Mouse (Mus musculus) limb, embryonic 12.5 days (tissue): ENCODE measurements around the gene Speer1. TPM values are rescaled to one million over a fixed set of nuclear protein-coding genes. Genes with fewer than 3 reads are reported as not detected.
"Not testable (repeated sequence)": the region's sequence is repeated elsewhere in the genome, so short reads cannot be mapped to it uniquely, and the experiment has no call there.

ENCODE experiments used
- ATAC-seq: fragments of 200-750 bp; cut with Nextera tagmentation; 2 replicates; pipeline ENCODE4 v1.8.0; 2017; ENCODE audit warnings: low read depth, moderate TSS enrichment; ENCODE audit not compliant: insufficient number of reproducible peaks, insufficient read depth, low FRiP score, low TSS enrichment
- H3K27ac ChIP-seq: fragments of 300-500 bp; sonication (generic); 2 replicates; pipeline ENCODE4 v1.5.1; 2016; ENCODE audit warnings: mild to moderate bottlenecking, moderate library complexity
- H3K27me3 ChIP-seq: fragments of 300-500 bp; sonication (generic); 2 replicates; pipeline ENCODE4 v1.6.1; 2016; ENCODE audit warnings: mild to moderate bottlenecking, moderate library complexity
- H3K36me3 ChIP-seq: fragments of 300-500 bp; sonication (generic); 2 replicates; pipeline ENCODE4 v1.6.1; 2016; ENCODE audit warnings: mild to moderate bottlenecking, moderate library complexity
- H3K4me1 ChIP-seq: fragments of 300-500 bp; sonication (generic); replicated peaks from 2 replicates; pipeline ENCODE4 v1.6.1; 2016
- H3K4me2 ChIP-seq: fragments of 300-500 bp; sonication (generic); 2 replicates; pipeline ENCODE4 v1.6.1; 2016; ENCODE audit warnings: mild to moderate bottlenecking, moderate library complexity
- H3K4me3 ChIP-seq: fragments of 300-500 bp; sonication (generic); replicated peaks from 2 replicates; pipeline ENCODE4 v1.5.1; 2016; ENCODE audit warnings: mild to moderate bottlenecking
- H3K9ac ChIP-seq: fragments of 300-500 bp; sonication (generic); replicated peaks from 2 replicates; pipeline ENCODE4 v1.6.1; 2016; ENCODE audit warnings: mild to moderate bottlenecking, moderate library complexity
- H3K9me3 ChIP-seq: fragments of 300-500 bp; sonication (generic); 2 replicates; pipeline ENCODE4 v1.6.1; 2016; ENCODE audit warnings: mild to moderate bottlenecking, moderate library complexity
- WGBS: fragments of 180-500 bp; shearing (Covaris S2); methylation state at CpG from one replicate; pipeline ENCODE4 v1.1.7; 2016; 5-methylcytosine and 5-hydroxymethylcytosine counted together
- polyA plus RNA-seq: library from polyadenylated mRNA; unstranded; fragments of >200 nt; fragmentation: Nextera tagmentation; extraction: Ambion mirVana; gene quantifications from 2 replicates; pipeline ENCODE4 v1.2.1, GENCODE M21; 2016

Gene Speer1
- not detected in 2 replicates for polyA plus RNA-seq

GRCm38 (mm10) chr5:11341216-11341615 is at the start of gene Speer1:
Gene Speer1 (plus strand): TSS chr5:11341516.
- not testable (repeated sequence) for H3K36me3 ChIP-seq, H3K9ac ChIP-seq, H3K4me2 ChIP-seq, H3K4me3 ChIP-seq, H3K9me3 ChIP-seq, H3K4me1 ChIP-seq, H3K27me3 ChIP-seq, ATAC-seq, H3K27ac ChIP-seq
- 71% methylated on average over 1 of the region's 4 CpGs for WGBS

Other genes starting within 250 kb of the Speer1 start
- not detected in 2 replicates for gene Gm8879, start 213.9 kb upstream of the Speer1 start, polyA plus RNA-seq
- gene Gm5861, start 158.4 kb upstream of the Speer1 start, polyA plus RNA-seq = not detected in 2 replicates
- gene Gm8890, start 85.5 kb upstream of the Speer1 start, polyA plus RNA-seq = not detected in 2 replicates
- not detected in 2 replicates for gene Gm8897, start 74.9 kb downstream of the Speer1 start, polyA plus RNA-seq
- gene Gm8906, start 161.2 kb downstream of the Speer1 start, polyA plus RNA-seq = not detected in 2 replicates